Comparison of ENCODE assay signal across 19 mouse cellular contexts in the genomic region with DNA sequence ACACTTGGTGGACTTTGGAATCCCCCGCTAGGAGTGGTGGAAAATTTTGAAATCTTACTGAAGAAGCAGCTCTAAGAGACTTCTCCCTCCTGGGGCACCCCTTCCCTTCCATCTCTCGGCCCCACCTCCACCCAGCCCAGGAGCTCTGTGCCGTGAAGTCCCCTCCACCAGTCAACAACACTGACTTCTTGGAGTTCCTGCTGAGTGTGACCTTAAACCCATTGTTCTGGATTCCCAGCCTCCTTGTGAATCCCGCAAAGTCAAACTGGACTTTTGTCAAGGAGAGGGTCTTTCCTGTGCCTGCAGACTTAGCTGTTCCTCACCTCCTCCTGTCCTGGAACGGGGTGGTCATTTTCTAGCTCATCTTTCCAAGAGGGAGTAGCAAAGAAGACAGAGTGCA. TPM values are rescaled to one million over a fixed set of nuclear protein-coding genes. Genes with fewer than 3 reads are reported as not detected.
DNase-seq lines count a peak whose midpoint lies in the region; ATAC-seq and TF ChIP-seq lines count a peak whose summit lies in the region.
"Had no signal": no experiment of that assay in that cellular context is flagged by ENCODE, and none has a peak within 500 bp of the region (broad histone marks: within the 10 kb centered on the region; RNA-seq: fewer than 3 reads in every experiment).

No protein-coding gene starts in this region.

- no peak overlapping the region for H3K9ac ChIP-seq in forebrain, embryonic 13.5 days
- H3K9ac ChIP-seq in forebrain, embryonic 14.5 days (ENCODE audit: low read length), result no peak overlapping the region
- H3K9ac ChIP-seq in ES-Bruce4 (ENCODE audit: low read depth, poor library complexity, severe bottlenecking), result no peak overlapping the region
- no peak overlapping the region for H3K9ac ChIP-seq in embryonic facial prominence, embryonic 15.5 days
- no peak overlapping the region for H3K9ac ChIP-seq in intestine, postnatal 0 days (ENCODE audit: low read depth, low read length)
- H3K9ac ChIP-seq: limb, embryonic 12.5 days; liver, embryonic 12.5 days; neural tube, embryonic 12.5 days had no signal

- TF ChIP-seq POLR2A in ES-Bruce4 (IDR thresholded peaks at IDR 0.05; ENCODE audit: insufficient read depth, low read length), result no peak
- no peak for TF ChIP-seq POLR2A in cerebellum, adult 2 months (IDR thresholded peaks at IDR 0.05; ENCODE audit: borderline replicate concordance, insufficient read depth, low read length)

- no peak overlapping the region for H3K4me3 ChIP-seq in forebrain, embryonic 13.5 days
- H3K4me3 ChIP-seq in forebrain, embryonic 14.5 days (ENCODE audit: low read depth, low read length), result no peak overlapping the region
- no peak overlapping the region for H3K4me3 ChIP-seq in ES-Bruce4 (ENCODE audit: low read depth, low read length)
- no peak overlapping the region for H3K4me3 ChIP-seq in embryonic facial prominence, embryonic 15.5 days (replicated peaks)
- no peak overlapping the region for H3K4me3 ChIP-seq in intestine, postnatal 0 days (ENCODE audit: low read depth, low read length)
- no peak overlapping the region for H3K4me3 ChIP-seq in cerebellum, adult 2 months (replicated peaks; ENCODE audit: insufficient read depth, low read depth, low read length)
- H3K4me3 ChIP-seq: heart, embryonic 13.5 days; layer of hippocampus, adult 2 months; limb, embryonic 12.5 days; liver, embryonic 12.5 days; neural tube, embryonic 12.5 days had no signal

- H3K36me3 ChIP-seq in forebrain, embryonic 13.5 days (ENCODE audit: poor library complexity, severe bottlenecking), result no peaks in the 10 kb centered on the region
- H3K36me3 ChIP-seq in forebrain, embryonic 14.5 days (ENCODE audit: control insufficient read depth, insufficient read depth, low read length), result no peaks in the 10 kb centered on the region
- no peaks in the 10 kb centered on the region for H3K36me3 ChIP-seq in ES-Bruce4 (ENCODE audit: control insufficient read depth, insufficient read depth, low read length, poor library complexity, severe bottlenecking)
- H3K36me3 ChIP-seq in embryonic facial prominence, embryonic 15.5 days, result no peaks in the 10 kb centered on the region
- H3K36me3 ChIP-seq in intestine, postnatal 0 days (ENCODE audit: control insufficient read depth, insufficient read depth), result no peaks in the 10 kb centered on the region
- H3K36me3 ChIP-seq: heart, embryonic 13.5 days; limb, embryonic 12.5 days; liver, embryonic 12.5 days; neural tube, embryonic 12.5 days had no signal

- no peak for DNase-seq in forebrain, embryonic 14.5 days (ENCODE audit: low spot score)
- DNase-seq in cerebellum, adult 2 months, result no peak
- no peak for DNase-seq in frontal cortex, postnatal 25 days (ENCODE audit: low spot score in 2 of 2)
- DNase-seq: cerebellum, adult 9-11 months; gastrocnemius, postnatal 10 days; heart, adult 11 months; heart, postnatal 14 days; lung, postnatal 36 days; right cerebral cortex, postnatal 14 days had no signal

- TF ChIP-seq CTCF in ES-Bruce4 (IDR thresholded peaks at IDR 0.05; ENCODE audit: low read depth, low read length), result no peak
- no peak for TF ChIP-seq CTCF in intestine, postnatal 0 days (IDR thresholded peaks at IDR 0.05; ENCODE audit: low read depth)
- no peak for TF ChIP-seq CTCF in cerebellum, adult 2 months (IDR thresholded peaks at IDR 0.05; ENCODE audit: borderline replicate concordance, insufficient read depth, low read depth, low read length)

- no peak for ATAC-seq in forebrain, embryonic 13.5 days
- ATAC-seq in forebrain, embryonic 14.5 days, result no peak
- no peak for ATAC-seq in embryonic facial prominence, embryonic 15.5 days (ENCODE audit: insufficient number of reproducible peaks, low FRiP score, low TSS enrichment, low read depth)
- ATAC-seq in intestine, postnatal 0 days, result no peak
- ATAC-seq: liver, embryonic 12.5 days had no signal

- 32% methylated on average over 5 of the region's 5 CpGs for WGBS in forebrain, embryonic 13.5 days
- WGBS in forebrain, embryonic 14.5 days, result 43% methylated on average over 5 of the region's 5 CpGs
- 48% methylated on average over 5 of the region's 5 CpGs for WGBS in embryonic facial prominence, embryonic 15.5 days
- 47% methylated on average over 5 of the region's 5 CpGs for WGBS in intestine, postnatal 0 days
- 54% methylated on average over 5 of the region's 5 CpGs for WGBS in cerebellum, adult 2 months

- H3K4me1 ChIP-seq in forebrain, embryonic 13.5 days, result peaks cover 27% of the 10 kb centered on the region
- H3K4me1 ChIP-seq in forebrain, embryonic 14.5 days (ENCODE audit: control insufficient read depth, insufficient read depth, low read length), result peaks cover 21% of the 10 kb centered on the region
- H3K4me1 ChIP-seq in ES-Bruce4 (ENCODE audit: control insufficient read depth, insufficient read depth, low read length), result peaks cover 6% of the 10 kb centered on the region
- peaks cover 22% of the 10 kb centered on the region for H3K4me1 ChIP-seq in embryonic facial prominence, embryonic 15.5 days
- H3K4me1 ChIP-seq in intestine, postnatal 0 days (replicated peaks; ENCODE audit: control insufficient read depth, insufficient read depth, low read length), result peaks cover 15% of the 10 kb centered on the region
- no peaks in the 10 kb centered on the region for H3K4me1 ChIP-seq in cerebellum, adult 2 months (ENCODE audit: control insufficient read depth, insufficient read depth, low read length)

- H3K4me2 ChIP-seq in forebrain, embryonic 13.5 days, result no peak overlapping the region
- H3K4me2 ChIP-seq in forebrain, embryonic 14.5 days (ENCODE audit: low read length), result no peak overlapping the region
- peak overlapping the region; percentile 22; the same call in 1 of the 2 replicates for H3K4me2 ChIP-seq in embryonic facial prominence, embryonic 15.5 days (replicated peaks)
- 0 out of 2 replicates have a peak overlapping the region, but pooled peaks have one; percentile 13 for H3K4me2 ChIP-seq in intestine, postnatal 0 days (replicated peaks; ENCODE audit: low read depth)
- H3K4me2 ChIP-seq: limb, embryonic 12.5 days; liver, embryonic 12.5 days; neural tube, embryonic 12.5 days had no signal

- H3K9me3 ChIP-seq in forebrain, embryonic 13.5 days (replicated peaks), result no peaks in the 10 kb centered on the region
- H3K9me3 ChIP-seq in forebrain, embryonic 14.5 days (replicated peaks; ENCODE audit: control insufficient read depth, low read length), result no peaks in the 10 kb centered on the region
- H3K9me3 ChIP-seq in ES-Bruce4 (replicated peaks; ENCODE audit: control insufficient read depth, insufficient read depth, low read length, poor library complexity, severe bottlenecking), result no peaks in the 10 kb centered on the region
- H3K9me3 ChIP-seq in embryonic facial prominence, embryonic 15.5 days (replicated peaks), result no peaks in the 10 kb centered on the region
- H3K9me3 ChIP-seq in intestine, postnatal 0 days (ENCODE audit: control insufficient read depth), result no peaks in the 10 kb centered on the region
- H3K9me3 ChIP-seq: heart, embryonic 13.5 days; limb, embryonic 12.5 days; liver, embryonic 12.5 days; neural tube, embryonic 12.5 days had no signal

- 0 out of 2 replicates have a peak, but pooled peaks have one; percentile 46 for TF ChIP-seq EP300 in ES-Bruce4 (IDR thresholded peaks at IDR 0.05; ENCODE audit: insufficient read depth, low read depth, low read length)

- H3K27ac ChIP-seq in forebrain, embryonic 13.5 days, result peak overlapping the region; percentile 60
- H3K27ac ChIP-seq in forebrain, embryonic 14.5 days (ENCODE audit: low read depth, low read length), result no peak overlapping the region
- no peak overlapping the region for H3K27ac ChIP-seq in ES-Bruce4 (ENCODE audit: insufficient read depth, low read length)
- no peak overlapping the region for H3K27ac ChIP-seq in embryonic facial prominence, embryonic 15.5 days (replicated peaks)
- peak overlapping the region; percentile 70 for H3K27ac ChIP-seq in intestine, postnatal 0 days (ENCODE audit: low read depth, low read length)
- H3K27ac ChIP-seq in cerebellum, adult 2 months (ENCODE audit: insufficient read depth, low read length), result no peak overlapping the region
- H3K27ac ChIP-seq: heart, embryonic 13.5 days; hindbrain, postnatal 0 days; layer of hippocampus, adult 2 months; limb, embryonic 12.5 days; liver, embryonic 12.5 days; neural tube, embryonic 12.5 days had no signal

- H3K27me3 ChIP-seq in forebrain, embryonic 13.5 days, result peaks cover 32% of the 10 kb centered on the region
- H3K27me3 ChIP-seq in forebrain, embryonic 14.5 days (replicated peaks; ENCODE audit: control insufficient read depth, insufficient read depth, low read length), result 0 out of 2 replicates have a peak, but pooled peaks cover 5% of the 10 kb centered on the region
- no peaks in the 10 kb centered on the region for H3K27me3 ChIP-seq in ES-Bruce4 (ENCODE audit: control insufficient read depth, insufficient read depth, low read length, poor library complexity, severe bottlenecking)
- peaks cover 12% of the 10 kb centered on the region for H3K27me3 ChIP-seq in embryonic facial prominence, embryonic 15.5 days
- H3K27me3 ChIP-seq in intestine, postnatal 0 days (replicated peaks; ENCODE audit: control insufficient read depth, insufficient read depth, low read length), result no peaks in the 10 kb centered on the region
- no peaks in the 10 kb centered on the region; the same call in 1 of the 2 replicates for H3K27me3 ChIP-seq in cerebellum, adult 2 months (ENCODE audit: control insufficient read depth, insufficient read depth, low read length)

RNA-seq across cellular contexts. Expression of a gene that starts 28.8 kb away (rescaled TPM):
- polyA plus RNA-seq in forebrain, embryonic 13.5 days (2015; fragmentation: Nextera tagmentation; extraction: Ambion mirVana), result 13.4 and 15.6 TPM in 2 replicates
- polyA plus RNA-seq in forebrain, embryonic 14.5 days (2014; fragmentation: Nextera tagmentation; extraction: Ambion mirVana), result 20.3 and 29.9 TPM in 2 replicates
- polyA plus RNA-seq in ES-Bruce4 (2011; ENCODE audit: insufficient read depth, insufficient read length, low read depth, missing spikeins), result 44.2 and 52.3 TPM in 2 replicates
- 17.0 and 19.3 TPM in 2 replicates for polyA plus RNA-seq in embryonic facial prominence, embryonic 15.5 days (2015; fragmentation: Nextera tagmentation; extraction: Ambion mirVana)
- 12.9 and 13.3 TPM in 2 replicates for polyA plus RNA-seq in intestine, postnatal 0 days (2015; fragmentation: Nextera tagmentation; extraction: Ambion mirVana)
- 52.4 and 55.4 TPM in 2 replicates for polyA plus RNA-seq in cerebellum, adult 2 months (2012; rRNA removed)

Comparison
In these comparisons a context has a peak if more than half of its experiments do, and no peak if none do; other contexts are left out.
1. H3K27ac ChIP-seq: peak in forebrain, embryonic 13.5 days (single experiment) and intestine, postnatal 0 days (single experiment); none in forebrain, embryonic 14.5 days (single experiment), ES-Bruce4 (single experiment), embryonic facial prominence, embryonic 15.5 days (single experiment) and cerebellum, adult 2 months (single experiment).
2. H3K4me2 ChIP-seq: peak in embryonic facial prominence, embryonic 15.5 days (single experiment) and intestine, postnatal 0 days (single experiment); none in forebrain, embryonic 13.5 days (single experiment) and forebrain, embryonic 14.5 days (single experiment).